Mouse (Mus musculus): Measurements from ENCODE around the gene Cend1.

DNA sequence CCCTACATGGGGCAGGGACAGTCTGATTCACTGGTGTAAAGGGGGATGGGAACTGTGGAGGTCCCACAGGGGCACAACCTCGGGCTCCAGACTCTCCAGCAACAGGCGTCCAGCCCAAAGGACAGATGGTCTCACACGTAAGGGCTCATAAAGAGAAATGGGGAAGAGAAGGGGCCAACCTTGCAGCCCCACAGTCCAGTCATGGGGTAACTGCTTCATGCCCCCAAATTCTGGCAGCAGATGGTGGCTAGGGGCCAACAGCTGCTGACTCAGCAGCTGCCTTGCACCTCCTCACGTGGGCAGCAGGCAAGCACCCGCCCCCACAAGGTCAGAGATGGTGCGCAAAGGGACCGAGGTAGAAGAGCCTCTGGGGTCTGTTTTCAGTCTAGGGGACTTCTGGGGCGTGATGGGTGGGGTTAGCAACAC, 2.9 kb upstream of the Cend1 start:
- no peak for TF ChIP-seq CTCF (IDR thresholded peaks at IDR 0.05; ENCODE audit: low read depth)
- TF ChIP-seq EP300 (IDR thresholded peaks at IDR 0.05; ENCODE audit: low read depth) = no peak
